Mouse (Mus musculus) megakaryocyte, embryonic 14.5 days (primary cell): ENCODE results near the gene Zfp770.

Source experiments
- FLI1 ChIP-seq: IDR thresholded peaks from 2 replicates; pipeline ENCODE4 v1.6.1; 2012; ENCODE audit warnings: low read length, inconsistent platforms, mixed read lengths
- GATA1 ChIP-seq: IDR thresholded peaks from 3 replicates; pipeline ENCODE4 v1.6.1; 2012; ENCODE audit warnings: mixed read lengths, low read length, inconsistent platforms, borderline replicate concordance

- TF ChIP-seq GATA1 (no peak), FLI1 (no peak)
These were observed 44.6 kb downstream of the Zfp770 start for GRCm38 (mm10) chr2:114156639-114157038.
